Mouse (Mus musculus) kidney, adult 10 weeks (tissue): ENCODE results near the gene Spaca5. TPM values are rescaled to one million over a fixed set of nuclear protein-coding genes. Genes with fewer than 3 reads are reported as not detected.

ENCODE experiments used
- polyA plus RNA-seq: library from polyadenylated mRNA; stranded (reverse); fragments of 350-450 nt; fragmentation: Illumina TruSeq; extraction: RNeasy Lipid Tissue Mini Kit (QIAGEN cat#74804); gene quantifications from one replicate; pipeline ENCODE4 v1.2.3, GENCODE M21; 2014; ENCODE audit warnings: low read depth, low replicate concordance

Spaca5 gene
- polyA plus RNA-seq, result not detected

GRCm38 (mm10) chrX:21068106-21068505 is at the start of gene Spaca5:
Gene Spaca5, plus strand, starts transcription at chrX:21068406.

GRCm38 (mm10) chrX:21061866-21062543 is 6.2 kb upstream of the Spaca5 start, which contains the start of gene Zfp182:
Gene Zfp182, minus strand, starts transcription at chrX:21062316.

GRCm38 (mm10) chrX:21088983-21089866 is 21.0 kb downstream of the Spaca5 start, which contains the start of gene Zfp300:
Gene Zfp300, minus strand, starts transcription at chrX:21089527.

GRCm38 (mm10) chrX:21115520-21115919 is 47.3 kb downstream of the Spaca5 start, which contains the start of gene Ssxa1:
Gene Ssxa1, plus strand, starts transcription at chrX:21115820.

Other genes starting within 250 kb of the Spaca5 start
- gene Timp1, start 198.2 kb upstream of the Spaca5 start, polyA plus RNA-seq, result not detected
- 0.16 TPM for gene Syn1, start 147.4 kb upstream of the Spaca5 start, polyA plus RNA-seq
- gene Cfp, start 136.9 kb upstream of the Spaca5 start, polyA plus RNA-seq, result not detected
- gene Elk1, start 117.8 kb upstream of the Spaca5 start, polyA plus RNA-seq, result 5.1 TPM
- gene Uxt, start 106.4 kb upstream of the Spaca5 start, polyA plus RNA-seq, result 46.9 TPM
- gene Zfp182, start 6.1 kb upstream of the Spaca5 start, polyA plus RNA-seq, result 19.3 TPM
- gene Zfp300, start 21.1 kb downstream of the Spaca5 start, polyA plus RNA-seq, result 2.0 TPM
- not detected for gene Ssxa1, start 47.4 kb downstream of the Spaca5 start, polyA plus RNA-seq
- gene Gm21876, start 107.2 kb downstream of the Spaca5 start, polyA plus RNA-seq, result not detected